Mouse (Mus musculus) lung, embryonic 15.5 days (tissue): ENCODE measurements around the gene Mroh3. TPM values are rescaled to one million over a fixed set of nuclear protein-coding genes. Genes with fewer than 3 reads are reported as not detected.
A peak's percentile ranks its signal among the peaks of the same experiment; 100 is the strongest.

Experiments used
- ATAC-seq: fragments of 200-750 bp; cut with Nextera tagmentation; 2 replicates; pipeline ENCODE4 v1.8.0; 2017; ENCODE audit warnings: moderate number of reproducible peaks, borderline replicate concordance; ENCODE audit not compliant: low FRiP score, low TSS enrichment; ENCODE audit errors: extremely low read depth
- H3K27ac ChIP-seq: fragments of 300-500 bp; sonication (generic); 2 replicates; pipeline ENCODE4 v1.5.1; 2015; ENCODE audit warnings: moderate library complexity, mild to moderate bottlenecking, inconsistent platforms
- H3K27me3 ChIP-seq: fragments of 300-500 bp; sonication (generic); 2 replicates; pipeline ENCODE4 v1.6.1; 2015; ENCODE audit warnings: inconsistent platforms
- H3K36me3 ChIP-seq: fragments of 300-500 bp; sonication (generic); 2 replicates; pipeline ENCODE4 v1.6.1; 2015; ENCODE audit warnings: inconsistent platforms
- H3K4me1 ChIP-seq: fragments of 300-500 bp; sonication (generic); 2 replicates; pipeline ENCODE4 v1.6.1; 2015; ENCODE audit warnings: inconsistent platforms
- H3K4me2 ChIP-seq: fragments of 300-500 bp; sonication (generic); 2 replicates; pipeline ENCODE4 v1.6.1; 2015; ENCODE audit warnings: inconsistent platforms, mild to moderate bottlenecking, moderate library complexity
- H3K4me3 ChIP-seq: fragments of 300-500 bp; sonication (generic); 2 replicates; pipeline ENCODE4 v1.5.1; 2015; ENCODE audit warnings: mild to moderate bottlenecking, inconsistent platforms
- H3K9ac ChIP-seq: fragments of 300-500 bp; sonication (generic); 2 replicates; pipeline ENCODE4 v1.6.1; 2015; ENCODE audit warnings: inconsistent platforms
- H3K9me3 ChIP-seq: fragments of 300-500 bp; sonication (generic); 2 replicates; pipeline ENCODE4 v1.6.1; 2016; ENCODE audit warnings: inconsistent platforms
- WGBS: fragments of 180-500 bp; shearing (Covaris S2); methylation state at CpG from one replicate; pipeline ENCODE4 v1.1.7; 2015; 5-methylcytosine and 5-hydroxymethylcytosine counted together
- polyA plus RNA-seq: library from polyadenylated mRNA; unstranded; fragments of >200 nt; fragmentation: Nextera tagmentation; extraction: Ambion mirVana; gene quantifications from 2 replicates; pipeline ENCODE4 v1.2.1, GENCODE M21; 2015

Gene Mroh3
- polyA plus RNA-seq, 1 experiment from 2014 or later: 0.17 TPM

GRCm38 (mm10) chr1:136241801-136242200, 29.2 kb upstream of the Mroh3 start:
- H3K4me2 ChIP-seq: no peak overlapping the region
- H3K27ac ChIP-seq: no peak overlapping the region
- no peak overlapping the region for H3K4me3 ChIP-seq
- H3K9ac ChIP-seq: no peak overlapping the region
- ATAC-seq: no peak
- no peaks in the 10 kb centered on the region for H3K9me3 ChIP-seq
- WGBS: 80% methylated on average over 7 of the region's 7 CpGs
- no peaks in the 10 kb centered on the region for H3K36me3 ChIP-seq
- H3K27me3 ChIP-seq: no peaks in the 10 kb centered on the region
- H3K4me1 ChIP-seq: no peaks in the 10 kb centered on the region

- Histone ChIP-seq H3K27ac (no peak overlapping the region), H3K4me3 (no peak overlapping the region), H3K9me3 (no peaks in the 10 kb centered on the region), H3K4me2 (no peak overlapping the region), H3K9ac (no peak overlapping the region), H3K4me1 (peaks cover 4% of the 10 kb centered on the region), H3K36me3 (no peaks in the 10 kb centered on the region), H3K27me3 (no peaks in the 10 kb centered on the region)
- no peak for ATAC-seq
- 91% methylated on average over 4 of the region's 4 CpGs for WGBS
Observed at GRCm38 (mm10) chr1:136238495-136238894, 25.9 kb upstream of the Mroh3 start.

- H3K9ac ChIP-seq: peak overlapping the region; percentile 47
- peak overlapping the region; percentile 86 for H3K27ac ChIP-seq
- no peaks in the 10 kb centered on the region for H3K27me3 ChIP-seq
- ATAC-seq: no peak
- H3K4me2 ChIP-seq: peak overlapping the region; percentile 76
- H3K4me1 ChIP-seq: peaks cover 33% of the 10 kb centered on the region
- H3K4me3 ChIP-seq: peak overlapping the region; percentile 62
- WGBS: 3% methylated on average over 9 of the region's 9 CpGs
- no peaks in the 10 kb centered on the region for H3K36me3 ChIP-seq
- H3K9me3 ChIP-seq: no peaks in the 10 kb centered on the region
Observed at GRCm38 (mm10) chr1:136234595-136235092, 22.0 kb upstream of the Mroh3 start.

GRCm38 (mm10) chr1:136233892-136234594, 21.4 kb upstream of the Mroh3 start, which contains the start of gene Inava:
Gene Inava, minus strand, starts transcription at chr1:136234264.
- ATAC-seq: peak; percentile 82
- H3K36me3 ChIP-seq: no peaks in the 10 kb centered on the region
- H3K9ac ChIP-seq: peak within 1 kb of the TSS; percentile 47
- H3K4me2 ChIP-seq: peak within 1 kb of the TSS; percentile 76
- peaks cover 39% of the 10 kb centered on the region for H3K4me1 ChIP-seq
- under 1% methylated on average over 47 of the region's 51 CpGs for WGBS
- peak within 1 kb of the TSS; percentile 86 for H3K27ac ChIP-seq
- peak within 1 kb of the TSS; percentile 62 for H3K4me3 ChIP-seq
- H3K27me3 ChIP-seq: no peaks in the 10 kb centered on the region
- H3K9me3 ChIP-seq: no peaks in the 10 kb centered on the region

- no peaks in the 10 kb centered on the region for H3K27me3 ChIP-seq
- H3K4me3 ChIP-seq: peak overlapping the region; percentile 62
- H3K9me3 ChIP-seq: no peaks in the 10 kb centered on the region
- H3K4me2 ChIP-seq: peak overlapping the region; percentile 76
- peak overlapping the region; percentile 47 for H3K9ac ChIP-seq
- H3K4me1 ChIP-seq: peaks cover 48% of the 10 kb centered on the region
- no peak for ATAC-seq
- 1% methylated on average over 23 of the region's 23 CpGs for WGBS
- H3K27ac ChIP-seq: peak overlapping the region; percentile 86
- H3K36me3 ChIP-seq: no peaks in the 10 kb centered on the region
Observed at GRCm38 (mm10) chr1:136232986-136233790, 20.6 kb upstream of the Mroh3 start.

- no peaks in the 10 kb centered on the region for H3K27me3 ChIP-seq
- WGBS: 4% methylated on average over 9 of the region's 9 CpGs
- no peak for ATAC-seq
- H3K36me3 ChIP-seq: no peaks in the 10 kb centered on the region
- peak overlapping the region; percentile 86 for H3K27ac ChIP-seq
- peak overlapping the region; percentile 62 for H3K4me3 ChIP-seq
- H3K9ac ChIP-seq: peak overlapping the region; percentile 47
- H3K4me1 ChIP-seq: peaks cover 56% of the 10 kb centered on the region
- no peaks in the 10 kb centered on the region for H3K9me3 ChIP-seq
- H3K4me2 ChIP-seq: peak overlapping the region; percentile 76
Observed at GRCm38 (mm10) chr1:136232285-136232926, 19.8 kb upstream of the Mroh3 start.

- Histone ChIP-seq H3K27me3 (no peaks in the 10 kb centered on the region), H3K9me3 (no peaks in the 10 kb centered on the region), H3K27ac (peak overlapping the region; percentile 86), H3K4me2 (peak overlapping the region; percentile 76), H3K36me3 (no peaks in the 10 kb centered on the region), H3K4me1 (peaks cover 59% of the 10 kb centered on the region), H3K4me3 (peak overlapping the region; percentile 62), H3K9ac (peak overlapping the region; percentile 8; the same call in 1 of the 2 replicates)
- 8% methylated on average over 6 of the region's 6 CpGs for WGBS
- ATAC-seq: peak; percentile 9
Observed at GRCm38 (mm10) chr1:136231596-136231995, 19.0 kb upstream of the Mroh3 start.

- H3K9ac ChIP-seq: peak overlapping the region; percentile 16; the same call in 1 of the 2 replicates
- H3K9me3 ChIP-seq: no peaks in the 10 kb centered on the region
- no peaks in the 10 kb centered on the region for H3K27me3 ChIP-seq
- ATAC-seq: no peak
- peak overlapping the region; percentile 8; the same call in 1 of the 2 replicates for H3K4me3 ChIP-seq
- 36% methylated on average over 11 of the region's 11 CpGs for WGBS
- peaks cover 59% of the 10 kb centered on the region for H3K4me1 ChIP-seq
- H3K27ac ChIP-seq: peak overlapping the region; percentile 86
- H3K36me3 ChIP-seq: 0 out of 2 replicates have a peak, but pooled peaks cover 2% of the 10 kb centered on the region
- H3K4me2 ChIP-seq: peak overlapping the region; percentile 76
Observed at GRCm38 (mm10) chr1:136230201-136230600, 17.6 kb upstream of the Mroh3 start.

GRCm38 (mm10) chr1:136229040-136229373, 16.4 kb upstream of the Mroh3 start:
- Histone ChIP-seq H3K4me2 (peak overlapping the region; percentile 76), H3K4me1 (peaks cover 55% of the 10 kb centered on the region), H3K27ac (peak overlapping the region; percentile 86), H3K4me3 (no peak overlapping the region), H3K27me3 (no peaks in the 10 kb centered on the region), H3K36me3 (peaks cover 13% of the 10 kb centered on the region; the same call in 1 of the 2 replicates), H3K9me3 (no peaks in the 10 kb centered on the region), H3K9ac (no peak overlapping the region; the same call in 1 of the 2 replicates)
- 22% methylated on average over 6 of the region's 6 CpGs for WGBS
- no peak for ATAC-seq

GRCm38 (mm10) chr1:136228328-136229039, 15.9 kb upstream of the Mroh3 start:
- H3K27ac ChIP-seq: peak overlapping the region; percentile 86
- peaks cover 13% of the 10 kb centered on the region; the same call in 1 of the 2 replicates for H3K36me3 ChIP-seq
- 7% methylated on average over 13 of the region's 13 CpGs for WGBS
- peak overlapping the region; percentile 18; the same call in 1 of the 2 replicates for H3K4me3 ChIP-seq
- peak overlapping the region; percentile 76 for H3K4me2 ChIP-seq
- H3K9me3 ChIP-seq: no peaks in the 10 kb centered on the region
- ATAC-seq: peak; percentile 31; the same call in 1 of the 2 replicates
- peaks cover 55% of the 10 kb centered on the region for H3K4me1 ChIP-seq
- no peak overlapping the region; the same call in 1 of the 2 replicates for H3K9ac ChIP-seq
- H3K27me3 ChIP-seq: no peaks in the 10 kb centered on the region

- H3K4me3 ChIP-seq: no peak overlapping the region
- H3K36me3 ChIP-seq: peaks cover 13% of the 10 kb centered on the region; the same call in 1 of the 2 replicates
- H3K4me1 ChIP-seq: peaks cover 55% of the 10 kb centered on the region
- no peak for ATAC-seq
- H3K27ac ChIP-seq: peak overlapping the region; percentile 86
- H3K27me3 ChIP-seq: no peaks in the 10 kb centered on the region
- 45% methylated on average over 4 of the region's 4 CpGs for WGBS
- peak overlapping the region; percentile 76; the same call in 1 of the 2 replicates for H3K4me2 ChIP-seq
- H3K9me3 ChIP-seq: no peaks in the 10 kb centered on the region
- no peak overlapping the region for H3K9ac ChIP-seq
Observed at GRCm38 (mm10) chr1:136227870-136228269, 15.2 kb upstream of the Mroh3 start.
